Mouse (Mus musculus): Measurements from ENCODE around the gene Abcc6. TPM values are rescaled to one million over a fixed set of nuclear protein-coding genes. Genes with fewer than 3 reads are reported as not detected.
A peak's percentile ranks its signal among the peaks of the same experiment; 100 is the strongest.

Gene Abcc6
- total RNA-seq (2015; ENCODE audit: low replicate concordance) (not detected in 2 replicates), total RNA-seq (2017; ENCODE audit: low replicate concordance) (not detected in 2 replicates)

DNA sequence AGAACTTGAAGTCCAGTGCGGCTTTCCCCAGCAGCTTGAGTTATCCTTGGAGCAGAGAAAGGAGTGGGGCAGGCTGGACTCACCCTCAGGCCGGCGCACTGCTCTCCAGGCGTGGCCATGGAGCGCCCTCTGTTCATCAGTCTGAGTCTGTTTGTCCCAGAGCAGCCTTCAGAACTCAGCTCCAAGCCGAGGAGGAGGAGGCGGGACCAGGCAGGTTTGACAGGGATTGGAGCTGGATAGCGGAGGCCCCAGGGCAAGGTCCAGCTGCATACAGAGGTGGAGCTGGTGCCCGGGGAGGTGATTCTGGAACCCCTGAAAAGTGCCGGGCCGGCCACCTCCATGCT lies at the start of gene Abcc6:
TSS of gene Abcc6 (minus strand) at position 158 of the 344 bp plus-strand sequence.
- ATAC-seq (replicated peaks; ENCODE audit: low FRiP score, poor library complexity, severe bottlenecking): no peak

DNA sequence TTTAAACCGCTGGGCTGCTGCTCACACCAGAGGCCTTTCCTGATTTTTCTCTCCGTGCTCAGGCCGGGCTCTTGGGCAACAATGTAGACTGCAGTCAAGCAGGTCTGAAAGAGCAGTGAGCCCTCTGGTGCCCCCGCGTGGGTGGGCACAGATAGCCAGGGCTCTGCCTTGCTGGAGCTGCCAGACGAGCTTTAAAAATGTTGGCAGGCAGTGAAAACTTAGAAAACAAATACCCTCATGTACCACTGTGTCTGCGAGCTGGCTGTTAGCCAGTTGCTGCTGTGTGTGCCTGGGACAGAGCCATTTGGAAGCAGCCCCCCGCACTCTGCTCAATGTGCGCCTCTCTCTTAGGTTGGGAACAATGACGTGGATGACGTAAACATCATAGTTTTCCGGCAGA lies 47.6 kb upstream of the Abcc6 start:
- ATAC-seq (replicated peaks; ENCODE audit: low FRiP score, poor library complexity, severe bottlenecking): no peak

DNA sequence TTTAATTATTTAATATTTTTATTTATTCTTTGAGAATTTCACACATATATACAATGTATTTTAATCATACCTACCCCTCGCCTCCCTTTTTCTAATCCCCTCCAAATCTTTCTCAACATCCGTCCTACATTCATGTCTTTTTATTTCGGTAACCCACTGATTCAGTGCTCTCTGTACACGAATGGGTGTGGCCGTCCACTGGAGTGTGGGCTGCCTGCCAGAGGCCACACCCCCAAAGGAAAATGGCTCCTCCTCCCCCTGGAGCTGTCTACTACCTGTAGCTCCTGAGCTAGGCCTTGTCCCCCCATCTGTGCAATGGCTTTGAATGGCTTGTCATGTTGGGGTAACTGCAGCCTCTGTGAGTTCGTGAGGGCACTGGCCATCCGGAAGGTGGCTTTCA lies 46.7 kb upstream of the Abcc6 start:
- peak; percentile 66; the same call in 1 of the 2 replicates for ATAC-seq (replicated peaks; ENCODE audit: low FRiP score, poor library complexity, severe bottlenecking)

- ATAC-seq (replicated peaks; ENCODE audit: low FRiP score, poor library complexity, severe bottlenecking): no peak
Observed at GRCm38 (mm10) chr7:46068831-46069230, 38.7 kb upstream of the Abcc6 start.

DNA sequence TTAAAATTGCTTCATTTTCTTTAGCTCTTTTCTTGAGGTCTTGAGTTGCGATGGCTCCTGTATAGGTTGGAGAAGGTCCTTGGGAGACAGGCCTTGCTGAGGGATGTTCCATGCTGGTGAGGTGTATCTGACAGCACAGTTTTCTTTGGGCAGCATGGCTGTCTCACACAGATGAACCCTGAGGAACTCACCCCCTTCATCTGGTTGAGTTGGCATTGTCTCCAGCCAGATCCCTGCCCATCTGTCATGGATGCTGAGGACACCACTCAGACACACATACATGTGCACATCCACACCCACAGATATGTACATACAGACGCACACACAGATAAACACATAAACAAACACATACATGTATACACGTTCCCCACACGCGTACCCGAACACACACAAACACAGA lies 33.2 kb upstream of the Abcc6 start:
- ATAC-seq (replicated peaks; ENCODE audit: low FRiP score, poor library complexity, severe bottlenecking): no peak

DNA sequence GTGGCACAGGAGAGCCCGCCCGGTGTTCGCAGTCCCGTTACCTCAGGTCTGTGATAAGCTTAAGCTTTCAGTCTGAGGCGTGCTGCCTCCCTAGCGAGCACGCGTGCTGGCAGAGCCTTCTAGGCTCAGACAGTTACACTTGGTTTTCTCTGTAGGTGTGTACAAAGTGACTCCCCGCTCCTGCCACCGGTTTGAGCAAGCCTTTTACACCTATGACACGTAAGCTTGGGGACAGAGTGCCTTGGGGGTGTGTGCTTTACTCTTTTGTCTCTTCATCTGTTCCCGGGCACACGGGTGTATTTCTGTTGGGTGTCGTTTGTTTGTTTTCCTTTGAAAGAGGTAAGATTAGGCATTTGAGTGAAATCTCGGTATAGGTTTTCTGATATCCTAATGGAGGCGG lies 31.5 kb upstream of the Abcc6 start:
- no peak for ATAC-seq (replicated peaks; ENCODE audit: low FRiP score, poor library complexity, severe bottlenecking)

DNA sequence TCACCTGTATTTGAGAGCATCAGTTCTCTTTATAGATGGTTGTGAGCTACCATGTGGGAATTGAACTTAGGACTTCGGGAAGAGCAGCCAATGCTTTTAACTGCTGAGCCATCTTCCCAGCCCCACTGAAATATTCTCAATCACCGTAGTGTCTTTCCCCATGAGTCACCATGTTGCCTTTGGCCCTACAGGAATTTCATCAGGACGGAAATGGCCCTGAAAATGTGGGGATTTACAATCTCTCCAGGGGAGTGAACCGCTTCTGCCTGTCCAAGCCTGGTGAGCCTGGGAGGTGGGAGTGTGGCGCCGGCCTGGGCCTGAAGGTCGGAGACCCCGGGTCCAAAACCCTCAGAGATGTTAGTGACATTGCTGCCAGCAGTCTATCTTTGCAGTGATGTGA lies 30.6 kb upstream of the Abcc6 start:
- no peak for ATAC-seq (replicated peaks; ENCODE audit: low FRiP score, poor library complexity, severe bottlenecking)

DNA sequence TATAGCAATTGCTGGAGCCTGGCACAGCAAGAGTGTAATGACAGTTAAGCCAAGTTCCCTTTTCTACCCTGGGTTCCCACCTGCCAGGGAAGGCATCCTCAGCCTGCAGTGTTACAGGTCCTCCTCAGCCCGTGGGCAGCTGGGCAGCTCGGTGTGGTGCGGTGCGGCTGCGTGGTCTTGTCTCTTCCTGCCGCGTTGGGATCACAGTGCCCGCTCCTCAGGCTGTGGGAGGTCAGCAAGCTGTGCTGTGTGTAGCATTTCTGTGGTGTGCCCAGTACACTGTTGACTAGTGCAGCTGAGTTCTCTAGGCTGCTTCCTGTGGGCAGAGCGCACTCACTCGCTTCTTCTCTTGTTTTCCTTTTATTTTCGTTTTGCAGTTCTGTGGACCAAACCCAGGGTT lies 28.8 kb upstream of the Abcc6 start:
- no peak for ATAC-seq (replicated peaks; ENCODE audit: low FRiP score, poor library complexity, severe bottlenecking)

DNA sequence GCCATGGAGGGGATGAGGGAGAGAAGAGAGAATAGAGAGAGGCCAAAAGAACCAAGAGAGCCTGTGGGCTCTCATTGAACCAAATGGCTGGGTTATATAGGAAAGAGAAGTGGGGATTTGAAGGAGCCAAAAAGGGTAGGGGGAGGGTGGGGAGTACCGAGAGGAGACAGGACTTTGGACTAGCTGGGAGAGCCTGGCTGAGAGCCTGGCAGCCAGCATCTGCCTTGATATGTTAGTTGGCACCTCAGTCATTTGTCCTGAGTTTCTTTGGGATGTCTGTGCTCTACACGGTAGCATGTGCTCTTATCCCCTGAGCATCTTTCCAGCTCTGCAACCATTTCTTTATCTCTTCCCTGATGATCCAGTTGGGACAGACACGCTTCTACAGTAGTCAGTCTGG lies 23.5 kb upstream of the Abcc6 start:
- ATAC-seq (replicated peaks; ENCODE audit: low FRiP score, poor library complexity, severe bottlenecking): no peak

GRCm38 (mm10) chr7:46052161-46052821 lies 22.2 kb upstream of the Abcc6 start:
- ATAC-seq (replicated peaks; ENCODE audit: low FRiP score, poor library complexity, severe bottlenecking): no peak

DNA sequence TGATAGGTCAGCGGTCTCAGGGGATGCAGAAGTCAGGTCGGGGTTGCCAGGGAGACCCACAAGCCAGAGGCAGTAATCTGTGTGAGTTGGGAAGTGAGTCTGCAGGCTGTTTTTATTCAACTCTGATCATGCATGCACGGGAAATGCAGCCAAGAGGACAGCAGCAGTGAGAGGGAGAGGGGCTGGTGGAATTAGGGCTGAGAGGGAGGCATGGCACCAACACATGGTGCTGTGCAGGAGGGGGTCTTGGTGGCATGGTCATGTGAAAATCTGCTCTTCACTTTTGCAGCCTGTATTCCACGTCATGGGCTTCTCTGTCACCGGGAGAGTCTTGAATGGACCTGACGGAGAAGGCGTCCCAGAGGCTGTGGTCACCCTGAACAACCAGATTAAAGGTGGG lies 19.9 kb upstream of the Abcc6 start:
- no peak for ATAC-seq (replicated peaks; ENCODE audit: low FRiP score, poor library complexity, severe bottlenecking)

DNA sequence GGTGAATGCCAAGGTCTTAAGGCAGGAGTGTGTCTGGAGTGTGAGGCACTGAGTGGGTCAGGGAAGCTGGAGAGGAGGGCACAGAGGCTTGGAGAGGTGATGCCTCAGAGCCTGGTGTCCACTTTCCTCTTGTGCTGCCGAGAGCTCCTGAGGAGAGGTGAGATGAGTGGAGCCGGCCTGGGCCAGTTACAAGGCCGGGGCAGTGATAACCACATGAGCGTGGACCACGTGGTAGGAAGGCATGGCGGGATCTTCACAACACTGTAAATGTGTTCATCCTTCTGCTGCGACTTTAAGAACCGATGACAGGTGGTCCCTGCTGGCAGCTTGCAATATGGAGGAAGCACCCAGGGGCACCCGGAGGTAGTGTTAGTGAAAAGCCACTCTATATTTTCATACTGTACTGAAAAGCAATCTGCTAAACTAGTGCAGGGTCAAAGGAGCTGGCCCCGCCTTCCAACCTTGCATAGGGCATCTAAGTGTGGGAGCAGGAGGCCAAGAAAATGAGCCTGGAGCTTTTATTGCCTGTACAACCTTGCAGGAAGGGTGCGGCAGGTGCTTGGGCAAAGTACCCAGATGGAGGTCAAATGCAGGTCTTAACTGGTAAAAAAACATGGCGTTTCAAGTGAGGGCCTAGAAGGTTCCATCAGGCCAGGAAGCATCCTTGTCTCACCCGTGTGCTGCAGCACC lies 17.9 kb upstream of the Abcc6 start:
- ATAC-seq (replicated peaks; ENCODE audit: low FRiP score, poor library complexity, severe bottlenecking): no peak

GRCm38 (mm10) chr7:46045882-46046281 lies 15.8 kb upstream of the Abcc6 start:
- ATAC-seq (replicated peaks; ENCODE audit: low FRiP score, poor library complexity, severe bottlenecking): no peak

- no peak for ATAC-seq (replicated peaks; ENCODE audit: low FRiP score, poor library complexity, severe bottlenecking)
Observed at GRCm38 (mm10) chr7:46044106-46044505, 14.0 kb upstream of the Abcc6 start.

- no peak for ATAC-seq (replicated peaks; ENCODE audit: low FRiP score, poor library complexity, severe bottlenecking)
Observed at GRCm38 (mm10) chr7:46039873-46040272, 9.8 kb upstream of the Abcc6 start.

GRCm38 (mm10) chr7:46037433-46037832 lies 7.3 kb upstream of the Abcc6 start:
- ATAC-seq (replicated peaks; ENCODE audit: low FRiP score, poor library complexity, severe bottlenecking): no peak

GRCm38 (mm10) chr7:46035468-46035867 lies 5.4 kb upstream of the Abcc6 start:
- ATAC-seq (replicated peaks; ENCODE audit: low FRiP score, poor library complexity, severe bottlenecking): no peak

DNA sequence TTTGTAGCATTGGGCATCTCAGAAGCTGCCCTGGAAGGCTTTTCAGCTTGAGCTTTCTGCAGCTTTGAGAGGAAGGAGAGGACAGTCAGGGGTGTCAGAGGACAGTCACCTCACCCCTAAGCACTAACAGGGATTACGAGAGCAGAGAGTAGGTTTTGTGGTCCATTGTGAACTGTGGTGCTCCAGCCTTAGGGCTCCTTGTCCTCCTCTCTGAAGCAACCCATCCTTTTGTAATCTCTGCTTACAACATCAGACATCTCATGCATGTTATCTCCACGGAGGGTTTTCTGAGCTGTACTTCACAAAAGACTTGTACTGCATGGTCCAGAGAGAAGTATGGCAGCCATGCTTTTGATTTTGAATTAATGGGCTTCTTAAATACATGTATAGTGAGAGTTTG lies 4.9 kb upstream of the Abcc6 start:
- ATAC-seq (replicated peaks; ENCODE audit: low FRiP score, poor library complexity, severe bottlenecking): no peak

DNA sequence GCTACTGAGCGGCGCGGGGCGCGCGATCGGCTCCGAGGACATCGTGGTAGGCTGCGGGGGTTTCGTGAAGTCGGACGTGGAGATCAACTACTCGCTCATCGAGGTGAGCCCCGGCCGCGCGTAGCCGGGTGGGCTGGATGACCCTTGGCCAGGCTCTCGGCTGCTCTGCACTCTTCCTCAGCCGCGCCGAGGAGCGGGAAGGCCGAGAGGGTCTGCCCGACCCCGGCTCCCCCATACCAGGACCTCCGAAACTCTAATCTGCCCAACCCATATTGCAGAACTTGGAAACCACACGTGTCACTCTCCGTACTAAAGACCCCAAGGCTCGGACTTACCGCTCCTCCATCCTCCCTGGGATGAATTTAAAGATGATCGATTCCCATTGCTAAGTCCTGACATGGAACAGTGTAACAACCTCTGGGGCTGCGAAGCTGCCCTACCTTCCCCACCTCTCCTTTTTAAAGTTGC lies 3.8 kb upstream of the Abcc6 start:
- 0 out of 2 replicates have a peak, but pooled peaks have one; percentile 8 for ATAC-seq (replicated peaks; ENCODE audit: low FRiP score, poor library complexity, severe bottlenecking)

GRCm38 (mm10) chr7:46033109-46033869 lies 3.2 kb upstream of the Abcc6 start, which contains the start of gene Nomo1:
Gene Nomo1 (plus strand): TSS chr7:46033698.
- ATAC-seq (replicated peaks; ENCODE audit: low FRiP score, poor library complexity, severe bottlenecking): peak; percentile 96

- ATAC-seq (replicated peaks; ENCODE audit: low FRiP score, poor library complexity, severe bottlenecking): no peak
Observed at GRCm38 (mm10) chr7:46031075-46031474, 973 bp upstream of the Abcc6 start.
